Mouse (Mus musculus) kidney, adult 9 months (tissue): ENCODE measurements at regions not wholly inside any gene's neighbourhood (a gene's known extent, or its start where the extent isn't known, plus 50 kb on each side); places are given as distances from the start of the nearest gene placed in this dataset.
A peak's percentile ranks its signal among the peaks of the same experiment; 100 is the strongest.
"Not testable (repeated sequence)": the region's sequence is repeated elsewhere in the genome, so short reads cannot be mapped to it uniquely, and the experiment has no call there.

Experiments
- DNase-seq: peaks from one replicate; pipeline ENCODE4 v3.0.0; 2022

DNA sequence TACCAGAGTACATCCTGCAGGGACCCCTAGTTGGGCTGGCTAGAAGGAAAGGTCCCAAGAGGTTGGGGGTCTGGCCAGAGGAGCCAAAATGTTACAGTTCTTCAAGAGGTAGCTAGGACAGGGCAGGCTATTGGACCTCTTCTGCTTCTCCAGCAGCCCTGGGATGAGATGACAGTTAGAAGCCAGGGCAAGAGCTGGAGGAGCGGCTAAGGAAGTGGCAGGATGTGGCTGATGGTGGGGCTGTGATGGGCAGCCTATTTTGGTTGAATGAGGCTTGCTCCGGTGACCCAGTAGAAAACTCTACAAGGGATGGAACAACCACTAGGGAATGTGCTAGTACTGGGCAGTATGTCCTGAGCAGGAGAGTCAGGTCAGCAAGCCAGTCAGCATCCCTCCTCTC is 82.8 kb downstream of the Ddx11 start:
- DNase-seq, result no peak

GRCm38 (mm10) chr17:66207653-66208497 is 84.6 kb downstream of the Ddx11 start:
- DNase-seq, result not testable (repeated sequence)

DNA sequence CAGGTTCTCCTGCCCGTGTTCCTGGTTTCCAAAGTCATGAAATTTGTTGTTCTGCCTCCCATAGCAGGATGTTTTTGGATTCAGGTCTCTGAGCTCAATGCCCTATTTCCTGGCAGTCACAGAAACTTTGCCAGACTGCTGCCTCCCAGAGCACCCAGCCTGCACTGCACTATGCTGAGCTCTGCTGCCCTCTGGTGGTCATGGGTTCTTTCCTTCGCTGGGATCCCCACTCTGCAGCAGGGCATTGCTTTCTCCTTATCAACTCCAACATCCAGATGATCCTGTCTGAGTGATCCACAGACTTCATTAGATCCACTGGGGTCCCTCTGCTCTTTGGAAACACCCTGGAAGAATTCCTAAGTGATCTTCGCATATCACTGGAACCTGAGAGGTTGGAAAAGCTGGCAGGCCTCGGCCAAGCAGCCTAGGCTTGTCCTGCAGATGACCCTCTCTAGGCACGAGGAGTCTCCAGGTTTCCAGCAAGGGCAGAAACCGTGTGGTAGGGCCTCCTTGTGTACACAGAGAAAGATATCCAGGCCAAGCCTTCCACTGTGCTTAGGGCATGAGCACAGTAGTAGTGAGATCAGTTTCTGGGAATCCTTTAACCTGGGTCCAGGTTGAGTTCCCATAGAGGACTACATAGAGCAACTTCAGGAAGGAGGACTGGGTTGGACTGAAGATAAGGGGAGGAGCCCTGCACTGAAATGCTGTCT is 85.6 kb downstream of the Ddx11 start:
- not testable (repeated sequence) for DNase-seq

- no peak for DNase-seq
Measured at GRCm38 (mm10) chr17:66211561-66211960, 88.2 kb downstream of the Ddx11 start.

DNA sequence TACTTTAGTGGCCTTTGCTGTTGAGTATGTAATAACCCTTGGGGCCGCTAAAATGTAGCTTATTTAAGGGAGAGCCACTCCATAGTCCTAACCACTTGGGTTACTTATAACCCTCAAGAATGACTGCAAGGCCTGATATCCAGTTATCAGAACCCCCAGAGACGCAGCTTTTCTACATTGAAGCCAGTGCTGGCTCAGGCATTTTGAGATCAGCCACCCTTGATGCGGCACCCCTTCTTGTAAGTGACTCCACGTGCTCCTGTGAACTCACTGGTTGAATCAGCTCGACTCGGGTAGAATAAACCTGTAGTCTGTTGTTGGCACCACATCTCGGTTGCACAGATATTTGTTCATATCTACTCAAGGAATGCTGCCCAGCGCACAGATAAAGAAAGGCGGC is 89.3 kb downstream of the Ddx11 start:
- no peak for DNase-seq

GRCm38 (mm10) chr17:66218321-66218720 is 95.0 kb downstream of the Ddx11 start:
- no peak for DNase-seq

GRCm38 (mm10) chr17:66219669-66220435 is 96.5 kb downstream of the Ddx11 start:
- peak; percentile 18 for DNase-seq

DNA sequence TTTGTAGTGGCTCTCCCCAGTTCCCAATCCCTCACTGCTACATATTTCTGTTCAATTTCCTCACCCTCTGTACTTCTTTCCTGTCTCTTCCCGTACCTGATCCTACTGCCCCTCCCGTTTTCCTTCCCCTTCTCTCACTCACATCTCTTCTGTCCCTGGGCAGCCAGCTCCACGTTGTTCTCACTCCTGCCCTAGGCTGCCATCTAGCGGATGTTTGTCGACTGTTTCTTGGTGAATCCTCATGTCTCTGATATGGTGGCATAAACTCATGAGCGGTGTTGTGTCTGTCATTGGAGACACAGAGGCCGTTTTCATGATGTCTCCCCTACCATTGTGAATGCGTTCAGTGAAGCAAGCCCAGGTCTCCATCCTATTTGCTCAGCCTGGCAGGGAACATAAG is 97.9 kb downstream of the Ddx11 start:
- peak; percentile 62 for DNase-seq

GRCm38 (mm10) chr17:66223711-66224110 is 100.4 kb downstream of the Ddx11 start:
- DNase-seq, result no peak

- DNase-seq, result no peak
Measured at GRCm38 (mm10) chr17:66224241-66224640, 100.9 kb downstream of the Ddx11 start.

- no peak for DNase-seq
Measured at GRCm38 (mm10) chr17:66232391-66232790, 109.1 kb downstream of the Ddx11 start.

- DNase-seq, result no peak
Measured at GRCm38 (mm10) chr17:66232891-66233421, 109.6 kb downstream of the Ddx11 start.

DNA sequence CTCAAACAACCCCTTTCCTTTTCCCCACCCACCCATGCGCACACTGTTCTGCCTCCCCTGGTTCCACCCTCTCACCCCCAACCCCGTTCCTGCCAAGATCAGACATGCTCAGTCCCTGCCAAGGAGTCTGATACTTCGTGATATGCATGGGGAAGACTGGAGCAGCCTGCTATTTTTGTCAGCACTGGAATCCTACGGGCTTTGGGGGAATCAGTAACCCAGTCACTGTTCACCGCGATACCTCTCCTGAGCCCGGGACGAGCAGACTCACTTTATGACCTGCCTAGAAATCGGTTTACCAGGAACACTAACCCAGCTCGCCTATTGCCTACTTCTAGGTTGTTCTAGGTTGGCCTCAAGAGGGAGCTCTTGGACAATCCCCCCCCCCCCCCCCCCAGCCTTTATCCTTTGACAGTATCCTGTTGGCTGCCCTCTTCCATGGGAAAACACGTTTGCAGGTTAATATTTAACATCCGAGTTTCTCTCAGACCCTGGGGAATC is 110.2 kb downstream of the Ddx11 start:
- DNase-seq, result peak; percentile 50

DNA sequence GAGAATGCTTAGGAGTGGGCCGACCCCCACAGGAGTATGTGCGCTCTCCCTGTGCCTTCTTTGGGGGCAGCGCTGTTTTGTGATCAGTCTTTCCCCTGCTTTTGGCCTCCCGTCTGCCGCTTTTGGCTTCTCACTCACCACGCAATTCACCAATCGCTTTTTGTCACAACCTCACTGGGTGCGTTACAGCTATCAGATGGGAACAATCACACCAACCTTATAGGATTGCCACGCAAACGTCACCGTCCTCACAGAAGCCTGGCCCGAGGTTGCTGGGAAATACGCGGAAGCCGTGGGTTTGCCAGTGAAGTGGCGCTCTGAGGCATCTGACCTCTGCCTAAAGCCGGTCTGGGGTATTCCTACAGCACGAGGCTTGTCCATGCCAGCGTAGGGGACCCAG is 111.1 kb downstream of the Ddx11 start:
- DNase-seq, result no peak

- DNase-seq, result peak; percentile 89
Measured at GRCm38 (mm10) chr17:66235096-66235805, 111.9 kb downstream of the Ddx11 start.

- no peak for DNase-seq
Measured at GRCm38 (mm10) chr17:66235806-66236335, 112.6 kb downstream of the Ddx11 start.

GRCm38 (mm10) chr17:66241868-66242622 is 118.7 kb downstream of the Ddx11 start:
- peak; percentile 24 for DNase-seq

DNA sequence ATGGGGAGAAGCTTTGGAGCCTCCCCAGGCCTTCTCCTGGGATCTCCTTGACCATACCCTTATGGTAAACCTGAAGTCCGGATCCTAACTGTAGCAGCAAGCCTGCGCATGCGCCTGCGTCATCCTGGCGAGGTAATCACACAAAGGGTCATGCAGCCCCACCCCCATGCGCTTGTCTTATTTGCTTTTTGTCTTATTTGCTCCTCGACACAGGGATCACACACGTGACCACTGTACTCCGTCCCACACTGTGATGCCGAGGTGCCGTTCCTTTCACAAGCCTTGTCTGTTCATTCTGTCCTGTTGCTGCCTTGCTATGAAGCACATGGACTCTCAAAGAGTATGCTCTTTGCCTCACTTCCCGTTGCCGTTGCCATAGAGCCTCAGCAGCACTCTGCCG is 120.9 kb downstream of the Ddx11 start:
- DNase-seq, result no peak

GRCm38 (mm10) chr17:66246031-66246534 is 122.8 kb downstream of the Ddx11 start:
- DNase-seq, result no peak

GRCm38 (mm10) chr17:66251495-66251894 is 128.2 kb downstream of the Ddx11 start:
- DNase-seq, result no peak

DNA sequence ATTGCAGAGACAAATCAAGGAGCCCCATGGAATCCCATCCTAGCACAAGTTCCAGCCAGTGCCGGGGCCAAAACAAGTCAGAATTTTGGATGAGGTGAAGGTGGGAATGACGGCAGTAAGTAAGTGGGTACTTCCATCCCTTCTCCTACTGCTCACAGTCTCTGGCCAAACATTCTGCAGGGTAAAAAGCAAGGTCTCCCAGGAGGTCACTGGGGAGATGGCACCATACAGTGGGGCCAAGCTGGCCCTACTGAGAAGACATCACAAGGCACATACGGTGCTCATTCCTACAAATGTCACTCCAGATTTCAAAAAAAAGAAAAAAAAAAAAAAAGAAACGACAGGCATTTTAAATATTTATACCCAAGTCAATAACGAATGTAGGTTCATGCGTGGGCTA is 129.6 kb downstream of the Ddx11 start:
- DNase-seq, result no peak
